Mouse (Mus musculus) embryonic facial prominence, embryonic 13.5 days (tissue): ENCODE measurements around the gene Serpinb7. TPM values are rescaled to one million over a fixed set of nuclear protein-coding genes. Genes with fewer than 3 reads are reported as not detected.

Experiments used
- ATAC-seq: fragments of 200-750 bp; cut with Nextera tagmentation; 2 replicates; pipeline ENCODE4 v1.8.0; 2017; ENCODE audit warnings: low read depth; ENCODE audit not compliant: insufficient number of reproducible peaks, insufficient read depth, low FRiP score, low TSS enrichment
- H3K27ac ChIP-seq: fragments of 300-500 bp; sonication (generic); 2 replicates; pipeline ENCODE4 v1.5.1; 2015; ENCODE audit warnings: moderate library complexity, mild to moderate bottlenecking, inconsistent platforms
- H3K27me3 ChIP-seq: fragments of 300-500 bp; sonication (generic); 2 replicates; pipeline ENCODE4 v1.6.1; 2015; ENCODE audit warnings: mild to moderate bottlenecking, inconsistent platforms
- H3K36me3 ChIP-seq: fragments of 300-500 bp; sonication (generic); 2 replicates; pipeline ENCODE4 v1.6.1; 2015; ENCODE audit warnings: mild to moderate bottlenecking, inconsistent platforms
- H3K4me1 ChIP-seq: fragments of 300-500 bp; sonication (generic); 2 replicates; pipeline ENCODE4 v1.6.1; 2015; ENCODE audit warnings: inconsistent platforms
- H3K4me2 ChIP-seq: fragments of 300-500 bp; sonication (generic); 2 replicates; pipeline ENCODE4 v1.6.1; 2015; ENCODE audit warnings: moderate library complexity, mild to moderate bottlenecking, inconsistent platforms
- H3K4me3 ChIP-seq: fragments of 300-500 bp; sonication (generic); 2 replicates; pipeline ENCODE4 v1.5.1; 2015; ENCODE audit warnings: mild to moderate bottlenecking, inconsistent platforms
- H3K9ac ChIP-seq: fragments of 300-500 bp; sonication (generic); 2 replicates; pipeline ENCODE4 v1.6.1; 2015; ENCODE audit warnings: mild to moderate bottlenecking, inconsistent platforms
- H3K9me3 ChIP-seq: fragments of 300-500 bp; sonication (generic); 2 replicates; pipeline ENCODE4 v1.6.1; 2016; ENCODE audit warnings: inconsistent platforms
- WGBS: fragments of 180-500 bp; shearing (Covaris S2); methylation state at CpG from one replicate; pipeline ENCODE4 v1.1.7; 2015; ENCODE audit warnings: mixed read lengths; 5-methylcytosine and 5-hydroxymethylcytosine counted together
- polyA plus RNA-seq: library from polyadenylated mRNA; unstranded; fragments of >200 nt; fragmentation: Nextera tagmentation; extraction: Ambion mirVana; gene quantifications from 2 replicates; pipeline ENCODE4 v1.2.1, GENCODE M21; 2015

Serpinb7 gene
- polyA plus RNA-seq, 1 experiment from 2014 or later, result 4.6 TPM

GRCm38 (mm10) chr1:107389753-107390152, 9.7 kb upstream of the Serpinb7 start:
- 59% methylated on average over 2 of the region's 2 CpGs for WGBS
- H3K4me1 ChIP-seq, result no peaks in the 10 kb centered on the region

DNA sequence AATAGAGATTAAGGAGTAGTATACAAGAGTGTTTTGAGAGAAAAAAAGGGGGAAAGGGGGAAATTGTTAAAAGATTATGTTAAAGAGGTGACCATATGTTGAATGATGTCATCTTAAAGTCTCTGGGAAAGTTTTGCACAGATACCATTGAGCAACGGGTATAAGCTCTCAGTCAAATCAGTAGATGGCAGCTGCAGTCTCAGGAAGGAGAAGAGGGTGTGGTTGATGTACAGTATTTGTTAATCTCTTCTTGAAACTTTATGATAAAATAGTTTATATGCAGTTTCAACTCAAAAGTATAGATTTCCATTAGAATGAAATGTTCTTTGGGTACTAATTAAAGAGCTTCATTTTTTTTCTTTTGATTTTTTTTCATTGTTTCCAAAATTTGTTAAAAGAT, 2.0 kb upstream of the Serpinb7 start:
- no peak overlapping the region for H3K27ac ChIP-seq
- H3K36me3 ChIP-seq, result no peaks in the 10 kb centered on the region
- 59% methylated on average over 1 of the region's 1 CpGs for WGBS
- H3K27me3 ChIP-seq, result no peaks in the 10 kb centered on the region
- no peaks in the 10 kb centered on the region for H3K4me1 ChIP-seq
- no peak for ATAC-seq
- H3K9ac ChIP-seq, result no peak overlapping the region
- H3K4me2 ChIP-seq, result no peak overlapping the region
- no peaks in the 10 kb centered on the region for H3K9me3 ChIP-seq
- no peak overlapping the region for H3K4me3 ChIP-seq

More at GRCm38 (mm10) chr1:107389753-107390152, 9.7 kb upstream of the Serpinb7 start:
- no peak overlapping the region for H3K9ac ChIP-seq
- no peak overlapping the region for H3K4me2 ChIP-seq
- no peaks in the 10 kb centered on the region for H3K36me3 ChIP-seq
- no peak for ATAC-seq
- no peaks in the 10 kb centered on the region for H3K9me3 ChIP-seq
- no peak overlapping the region for H3K4me3 ChIP-seq
- no peaks in the 10 kb centered on the region for H3K27me3 ChIP-seq
- no peak overlapping the region for H3K27ac ChIP-seq

DNA sequence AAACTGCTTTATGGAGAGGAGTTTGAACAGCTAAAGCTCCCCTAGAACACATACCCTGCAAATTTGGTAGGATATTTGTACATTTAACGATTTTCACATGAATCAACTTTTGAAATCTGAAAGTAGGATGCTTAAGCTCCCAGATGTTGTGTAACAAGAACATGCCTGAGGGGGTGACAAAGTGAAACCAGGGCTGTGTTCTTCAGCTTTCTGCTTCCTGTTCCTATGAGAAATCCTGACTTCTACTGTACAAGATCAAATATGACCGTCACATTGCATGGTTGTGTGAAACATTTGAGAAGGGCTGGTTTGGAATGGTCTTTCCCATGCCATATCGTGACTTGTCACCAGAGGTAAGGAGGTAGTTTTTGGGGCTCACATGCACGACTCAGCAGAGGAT, 2.6 kb downstream of the Serpinb7 start:
- 67% methylated on average over 4 of the region's 4 CpGs for WGBS
- Histone ChIP-seq H3K9ac (no peak overlapping the region), H3K4me2 (no peak overlapping the region), H3K4me3 (no peak overlapping the region), H3K36me3 (no peaks in the 10 kb centered on the region), H3K27me3 (no peaks in the 10 kb centered on the region), H3K9me3 (no peaks in the 10 kb centered on the region), H3K27ac (no peak overlapping the region), H3K4me1 (no peaks in the 10 kb centered on the region)
- no peak for ATAC-seq

DNA sequence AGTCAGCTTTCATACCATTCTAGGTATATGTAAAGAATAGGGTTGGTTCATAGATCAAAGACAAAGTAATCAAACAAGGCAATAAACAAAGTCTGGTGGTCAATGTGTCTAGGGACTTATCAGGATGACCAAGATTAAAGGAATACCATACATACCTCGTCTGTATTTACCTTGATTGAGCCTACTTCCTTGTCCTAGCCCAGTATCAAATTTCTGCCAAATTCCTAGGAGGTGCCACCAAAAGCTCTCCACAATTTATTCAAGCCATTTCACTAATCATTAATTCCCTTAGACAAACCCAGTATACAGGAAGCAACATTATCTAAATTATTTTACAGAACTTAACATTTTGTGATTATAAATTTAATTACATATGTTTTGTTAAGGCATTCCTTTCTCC, 15.2 kb downstream of the Serpinb7 start:
- Histone ChIP-seq H3K4me3 (no peak overlapping the region), H3K27ac (no peak overlapping the region), H3K4me2 (no peak overlapping the region), H3K27me3 (no peaks in the 10 kb centered on the region), H3K36me3 (no peaks in the 10 kb centered on the region), H3K9ac (no peak overlapping the region), H3K4me1 (no peaks in the 10 kb centered on the region), H3K9me3 (no peaks in the 10 kb centered on the region)
- no peak for ATAC-seq
- 16% methylated on average over 1 of the region's 1 CpGs for WGBS

GRCm38 (mm10) chr1:107422487-107422886, 23.0 kb downstream of the Serpinb7 start:
- WGBS, result 76% methylated on average over 4 of the region's 4 CpGs
- H3K9me3 ChIP-seq, result no peaks in the 10 kb centered on the region

DNA sequence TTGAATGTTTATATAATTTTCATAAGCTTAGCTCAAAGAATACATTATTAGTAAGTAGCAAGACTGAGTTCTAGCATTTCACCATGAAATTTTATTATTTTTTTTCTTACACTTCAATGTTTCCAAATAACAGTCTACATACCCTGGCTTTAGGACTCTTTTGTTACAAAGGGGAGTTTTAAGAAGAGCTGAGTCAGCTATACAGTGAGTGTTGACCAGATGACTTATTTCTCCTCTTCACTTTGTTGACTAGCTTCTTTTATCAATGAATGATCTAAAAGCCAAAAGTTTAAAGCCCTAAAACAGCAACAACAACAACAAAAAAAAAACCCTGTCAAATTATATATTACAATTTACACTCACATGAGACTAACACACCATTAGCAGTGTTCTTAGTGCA, 31.8 kb downstream of the Serpinb7 start:
- no peaks in the 10 kb centered on the region for H3K4me1 ChIP-seq
- H3K4me2 ChIP-seq, result no peak overlapping the region
- no peak overlapping the region for H3K9ac ChIP-seq
- no peaks in the 10 kb centered on the region for H3K27me3 ChIP-seq
- no peaks in the 10 kb centered on the region for H3K36me3 ChIP-seq
- no peak overlapping the region for H3K27ac ChIP-seq
- H3K9me3 ChIP-seq, result no peaks in the 10 kb centered on the region
- ATAC-seq, result no peak
- H3K4me3 ChIP-seq, result no peak overlapping the region

More at GRCm38 (mm10) chr1:107422487-107422886, 23.0 kb downstream of the Serpinb7 start:
- no peak overlapping the region for H3K4me2 ChIP-seq
- no peaks in the 10 kb centered on the region for H3K4me1 ChIP-seq
- ATAC-seq, result no peak
- H3K4me3 ChIP-seq, result no peak overlapping the region
- no peak overlapping the region for H3K27ac ChIP-seq
- no peak overlapping the region for H3K9ac ChIP-seq
- no peaks in the 10 kb centered on the region for H3K36me3 ChIP-seq
- H3K27me3 ChIP-seq, result no peaks in the 10 kb centered on the region

- no peak overlapping the region for H3K27ac ChIP-seq
- no peaks in the 10 kb centered on the region for H3K27me3 ChIP-seq
- no peaks in the 10 kb centered on the region for H3K36me3 ChIP-seq
- H3K9me3 ChIP-seq, result no peaks in the 10 kb centered on the region
- ATAC-seq, result no peak
- 87% methylated on average over 2 of the region's 2 CpGs for WGBS
- no peak overlapping the region for H3K4me3 ChIP-seq
- no peak overlapping the region for H3K9ac ChIP-seq
- H3K4me1 ChIP-seq, result no peaks in the 10 kb centered on the region
- H3K4me2 ChIP-seq, result no peak overlapping the region
Observed at GRCm38 (mm10) chr1:107435528-107435927, 36.1 kb downstream of the Serpinb7 start.

GRCm38 (mm10) chr1:107439462-107439861, 40.0 kb downstream of the Serpinb7 start:
- no peak overlapping the region for H3K27ac ChIP-seq
- no peak overlapping the region for H3K9ac ChIP-seq
- H3K27me3 ChIP-seq, result no peaks in the 10 kb centered on the region
- no peak overlapping the region for H3K4me2 ChIP-seq
- no peak overlapping the region for H3K4me3 ChIP-seq
- H3K36me3 ChIP-seq, result no peaks in the 10 kb centered on the region
- WGBS, result 81% methylated on average over 3 of the region's 3 CpGs
- ATAC-seq, result no peak
- no peaks in the 10 kb centered on the region for H3K4me1 ChIP-seq
- no peaks in the 10 kb centered on the region for H3K9me3 ChIP-seq

DNA sequence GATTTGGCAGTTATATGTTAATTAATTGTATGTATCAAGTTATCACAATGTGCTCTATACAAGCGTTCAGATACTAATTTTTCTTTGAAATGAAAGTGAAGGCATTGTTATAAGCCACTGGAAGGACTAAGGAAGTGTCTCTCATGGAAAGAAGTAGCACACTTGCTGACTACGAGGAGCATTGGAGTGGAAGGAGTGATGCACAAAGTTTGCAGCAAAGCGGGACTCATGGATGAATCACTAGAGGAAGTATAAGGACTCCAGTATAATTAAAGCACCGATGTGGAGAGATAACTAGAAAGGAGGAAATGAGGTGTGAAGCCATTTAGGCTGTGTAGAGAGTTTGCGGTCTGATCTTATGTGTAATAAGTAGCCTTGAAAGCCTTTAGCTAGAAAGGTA, 45.9 kb downstream of the Serpinb7 start:
- WGBS, result 86% methylated on average over 5 of the region's 5 CpGs

DNA sequence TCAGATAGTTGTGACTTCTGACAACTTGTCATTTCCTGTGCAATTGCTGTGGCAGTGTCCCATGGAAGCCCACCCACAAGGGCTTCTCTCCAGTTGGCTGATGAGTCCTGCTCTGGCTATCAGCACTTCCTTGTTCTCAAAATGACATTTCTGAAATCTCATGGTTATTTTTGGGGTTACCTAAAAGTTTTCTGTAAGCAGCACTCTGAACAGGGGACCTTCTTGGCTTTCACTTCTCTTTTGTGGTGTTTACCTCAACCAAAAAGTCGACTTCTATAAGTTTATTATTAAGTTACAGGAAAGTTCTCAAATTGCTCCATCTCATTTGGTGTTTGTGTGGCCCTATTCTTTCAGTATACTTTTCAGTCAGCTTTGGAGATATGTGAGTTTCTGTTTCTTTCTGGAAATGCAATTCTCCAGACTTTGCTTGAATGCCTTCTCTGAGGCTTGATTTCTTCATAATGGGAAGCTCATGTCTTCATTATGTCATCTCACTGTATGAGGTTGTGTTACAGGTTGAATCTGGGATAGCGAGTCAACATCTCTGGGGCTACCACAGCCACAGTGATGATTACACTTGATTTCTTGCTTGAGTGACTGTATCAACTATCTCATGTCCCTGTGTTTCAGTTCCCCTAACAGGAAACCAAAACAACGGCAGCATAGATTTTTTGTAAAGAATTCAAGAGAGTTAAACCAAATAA, 47.9 kb downstream of the Serpinb7 start:
- 66% methylated on average over 3 of the region's 3 CpGs for WGBS
- Histone ChIP-seq H3K4me3 (no peak overlapping the region), H3K27me3 (no peaks in the 10 kb centered on the region), H3K9me3 (no peaks in the 10 kb centered on the region), H3K4me1 (no peaks in the 10 kb centered on the region), H3K27ac (no peak overlapping the region), H3K36me3 (no peaks in the 10 kb centered on the region), H3K4me2 (no peak overlapping the region), H3K9ac (no peak overlapping the region)
- no peak for ATAC-seq

More for the DNA sequence above, 45.9 kb downstream of the Serpinb7 start:
- Histone ChIP-seq H3K27ac (no peak overlapping the region), H3K36me3 (no peaks in the 10 kb centered on the region), H3K4me1 (no peaks in the 10 kb centered on the region), H3K9me3 (no peaks in the 10 kb centered on the region), H3K9ac (no peak overlapping the region), H3K4me3 (no peak overlapping the region), H3K27me3 (no peaks in the 10 kb centered on the region), H3K4me2 (no peak overlapping the region)
- no peak for ATAC-seq

- no peak for ATAC-seq
Observed at GRCm38 (mm10) chr1:107479909-107480308, 80.5 kb downstream of the Serpinb7 start.

DNA sequence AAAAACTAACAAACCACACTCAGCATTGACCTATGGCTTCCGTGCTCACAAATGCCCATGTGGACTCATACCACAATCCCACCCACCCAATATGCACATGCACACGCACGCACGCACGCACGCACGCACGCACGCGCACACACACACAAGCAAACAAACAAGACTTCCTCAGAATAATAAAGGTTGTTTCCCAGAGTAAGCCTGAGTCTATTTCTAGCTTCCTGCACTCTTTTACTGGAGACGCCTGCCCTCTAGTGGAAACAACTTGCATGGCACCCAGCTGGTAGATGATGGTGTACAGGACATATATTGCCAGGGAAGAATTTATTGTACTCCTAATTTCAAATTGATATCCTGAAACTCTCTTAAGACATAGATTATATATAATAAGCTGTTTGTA, 82.0 kb downstream of the Serpinb7 start:
- H3K4me1 ChIP-seq, result no peaks in the 10 kb centered on the region
- 19% methylated on average over 11 of the region's 11 CpGs for WGBS
- ATAC-seq, result no peak

More at GRCm38 (mm10) chr1:107479909-107480308, 80.5 kb downstream of the Serpinb7 start:
- no peaks in the 10 kb centered on the region for H3K9me3 ChIP-seq
- no peak overlapping the region for H3K27ac ChIP-seq
- no peaks in the 10 kb centered on the region for H3K4me1 ChIP-seq
- H3K4me3 ChIP-seq, result no peak overlapping the region
- no peaks in the 10 kb centered on the region for H3K27me3 ChIP-seq
- no peak overlapping the region for H3K4me2 ChIP-seq
- H3K36me3 ChIP-seq, result no peaks in the 10 kb centered on the region
- no peak overlapping the region for H3K9ac ChIP-seq

More for the DNA sequence above, 82.0 kb downstream of the Serpinb7 start:
- H3K36me3 ChIP-seq, result no peaks in the 10 kb centered on the region
- no peak overlapping the region for H3K9ac ChIP-seq
- H3K27me3 ChIP-seq, result no peaks in the 10 kb centered on the region
- no peak overlapping the region for H3K27ac ChIP-seq
- no peak overlapping the region for H3K4me3 ChIP-seq
- H3K9me3 ChIP-seq, result no peaks in the 10 kb centered on the region
- H3K4me2 ChIP-seq, result peak overlapping the region; percentile 43
